Mouse (Mus musculus) embryonic facial prominence, embryonic 10.5 days (tissue): Measurements from ENCODE around the gene Pnpla2. TPM values are rescaled to one million over a fixed set of nuclear protein-coding genes. Genes with fewer than 3 reads are reported as not detected.
A peak's percentile ranks its signal among the peaks of the same experiment; 100 is the strongest.

ENCODE experiments used
- DNase-seq: peaks from one replicate; pipeline ENCODE4 v3.0.0-alpha.2; 2017; ENCODE audit warnings: low spot score
- H3K27ac ChIP-seq: fragments of 300-500 bp; sonication (generic); replicated peaks from 2 replicates; pipeline ENCODE4 v1.5.1; 2016; ENCODE audit warnings: mild to moderate bottlenecking
- H3K27me3 ChIP-seq: fragments of 300-500 bp; sonication (generic); replicated peaks from 2 replicates; pipeline ENCODE4 v1.6.1; 2016; ENCODE audit warnings: low read depth, mild to moderate bottlenecking; ENCODE audit not compliant: poor library complexity, severe bottlenecking
- H3K36me3 ChIP-seq: fragments of 300-500 bp; sonication (generic); replicated peaks from 2 replicates; pipeline ENCODE4 v1.6.1; 2016; ENCODE audit warnings: mild to moderate bottlenecking, moderate library complexity
- H3K4me1 ChIP-seq: fragments of 300-500 bp; sonication (generic); 2 replicates; pipeline ENCODE4 v1.6.1; 2016
- H3K4me3 ChIP-seq: fragments of 300-500 bp; sonication (generic); 2 replicates; pipeline ENCODE4 v1.5.1; 2016; ENCODE audit warnings: mild to moderate bottlenecking, moderate library complexity
- H3K9me3 ChIP-seq: fragments of 300-500 bp; sonication (generic); 2 replicates; pipeline ENCODE4 v1.6.1; 2016; ENCODE audit warnings: mild to moderate bottlenecking
- WGBS: fragments of 180-500 bp; shearing (Covaris S2); methylation state at CpG from one replicate; pipeline ENCODE4 v1.1.7; 2016; 5-methylcytosine and 5-hydroxymethylcytosine counted together
- polyA plus RNA-seq: library from polyadenylated mRNA; unstranded; fragments of >200 nt; fragmentation: Nextera tagmentation; extraction: Ambion mirVana; gene quantifications from 2 replicates; pipeline ENCODE4 v1.2.1, GENCODE M21; 2016

Gene Pnpla2
- polyA plus RNA-seq, 1 experiment from 2014 or later, result 13.2 TPM

- Histone ChIP-seq H3K36me3 (0 out of 2 replicates have a peak, but pooled peaks cover 3% of the 10 kb centered on the region), H3K27ac (no peak overlapping the region), H3K4me3 (no peak overlapping the region), H3K9me3 (no peaks in the 10 kb centered on the region), H3K27me3 (peaks cover 31% of the 10 kb centered on the region), H3K4me1 (peaks cover 31% of the 10 kb centered on the region)
- no peak for DNase-seq
- WGBS, result 61% methylated on average over 2 of the region's 2 CpGs
Measured at GRCm38 (mm10) chr7:141485186-141485585, 30.2 kb downstream of the Pnpla2 start.

- H3K27me3 ChIP-seq, result peaks cover 31% of the 10 kb centered on the region
- H3K9me3 ChIP-seq, result no peaks in the 10 kb centered on the region
- peaks cover 5% of the 10 kb centered on the region; the same call in 1 of the 2 replicates for H3K36me3 ChIP-seq
- H3K4me3 ChIP-seq, result no peak overlapping the region
- 90% methylated on average over 2 of the region's 2 CpGs for WGBS
- no peak for DNase-seq
- peaks cover 31% of the 10 kb centered on the region for H3K4me1 ChIP-seq
- H3K27ac ChIP-seq, result no peak overlapping the region
Measured at GRCm38 (mm10) chr7:141485606-141486005, 30.6 kb downstream of the Pnpla2 start.

- peaks cover 26% of the 10 kb centered on the region for H3K4me1 ChIP-seq
- H3K4me3 ChIP-seq, result no peak overlapping the region
- H3K27me3 ChIP-seq, result peaks cover 31% of the 10 kb centered on the region
- H3K36me3 ChIP-seq, result peaks cover 11% of the 10 kb centered on the region
- WGBS, result 86% methylated on average over 1 of the region's 1 CpGs
- H3K9me3 ChIP-seq, result no peaks in the 10 kb centered on the region
- H3K27ac ChIP-seq, result no peak overlapping the region
- no peak for DNase-seq
Measured at GRCm38 (mm10) chr7:141486239-141486638, 31.2 kb downstream of the Pnpla2 start.

- Histone ChIP-seq H3K36me3 (peaks cover 20% of the 10 kb centered on the region), H3K4me3 (no peak overlapping the region), H3K27me3 (peaks cover 24% of the 10 kb centered on the region), H3K27ac (no peak overlapping the region), H3K9me3 (no peaks in the 10 kb centered on the region), H3K4me1 (peaks cover 17% of the 10 kb centered on the region)
- no peak for DNase-seq
- WGBS, result 83% methylated on average over 7 of the region's 7 CpGs
Measured at GRCm38 (mm10) chr7:141487141-141487540, 32.1 kb downstream of the Pnpla2 start.

- H3K4me3 ChIP-seq, result no peak overlapping the region
- H3K27ac ChIP-seq, result no peak overlapping the region
- H3K4me1 ChIP-seq, result no peaks in the 10 kb centered on the region
- whole genome bisulfite sequencing, result 82% methylated on average over 2 of the region's 2 CpGs
- no peak for DNase-seq
- H3K9me3 ChIP-seq, result no peaks in the 10 kb centered on the region
- peaks cover 56% of the 10 kb centered on the region for H3K36me3 ChIP-seq
- no peaks in the 10 kb centered on the region for H3K27me3 ChIP-seq
Measured at GRCm38 (mm10) chr7:141491151-141491550, 36.2 kb downstream of the Pnpla2 start.

GRCm38 (mm10) chr7:141492738-141493137 lies 37.7 kb downstream of the Pnpla2 start:
- Histone ChIP-seq H3K9me3 (no peaks in the 10 kb centered on the region), H3K27ac (no peak overlapping the region), H3K4me3 (no peak overlapping the region), H3K36me3 (peaks cover 55% of the 10 kb centered on the region), H3K27me3 (no peaks in the 10 kb centered on the region), H3K4me1 (no peaks in the 10 kb centered on the region)
- no peak for DNase-seq
- 91% methylated on average over 5 of the region's 5 CpGs for WGBS

GRCm38 (mm10) chr7:141493729-141494128 lies 38.7 kb downstream of the Pnpla2 start:
- WGBS, result 82% methylated on average over 1 of the region's 1 CpGs
- no peak overlapping the region for H3K4me3 ChIP-seq
- no peaks in the 10 kb centered on the region for H3K27me3 ChIP-seq
- H3K9me3 ChIP-seq, result no peaks in the 10 kb centered on the region
- H3K36me3 ChIP-seq, result peaks cover 58% of the 10 kb centered on the region
- DNase-seq, result no peak
- no peak overlapping the region for H3K27ac ChIP-seq
- no peaks in the 10 kb centered on the region for H3K4me1 ChIP-seq

- peaks cover 73% of the 10 kb centered on the region for H3K36me3 ChIP-seq
- DNase-seq, result no peak
- H3K27me3 ChIP-seq, result no peaks in the 10 kb centered on the region
- no peaks in the 10 kb centered on the region for H3K9me3 ChIP-seq
- H3K27ac ChIP-seq, result no peak overlapping the region
- 80% methylated on average over 2 of the region's 2 CpGs for WGBS
- H3K4me1 ChIP-seq, result no peaks in the 10 kb centered on the region
- no peak overlapping the region for H3K4me3 ChIP-seq
Measured at GRCm38 (mm10) chr7:141495379-141495778, 40.4 kb downstream of the Pnpla2 start.

- no peak for DNase-seq
- Histone ChIP-seq H3K4me3 (no peak overlapping the region), H3K9me3 (no peaks in the 10 kb centered on the region), H3K36me3 (peaks cover 70% of the 10 kb centered on the region), H3K4me1 (no peaks in the 10 kb centered on the region), H3K27me3 (no peaks in the 10 kb centered on the region), H3K27ac (no peak overlapping the region)
- WGBS, result 89% methylated on average over 4 of the region's 4 CpGs
Measured at GRCm38 (mm10) chr7:141495940-141496339, 40.9 kb downstream of the Pnpla2 start.

- no peaks in the 10 kb centered on the region for H3K9me3 ChIP-seq
- H3K4me1 ChIP-seq, result no peaks in the 10 kb centered on the region
- H3K27ac ChIP-seq, result no peak overlapping the region
- H3K4me3 ChIP-seq, result no peak overlapping the region
- DNase-seq, result no peak
- WGBS, result 91% methylated on average over 3 of the region's 3 CpGs
- no peaks in the 10 kb centered on the region for H3K27me3 ChIP-seq
- peaks cover 56% of the 10 kb centered on the region for H3K36me3 ChIP-seq
Measured at GRCm38 (mm10) chr7:141497600-141497999, 42.6 kb downstream of the Pnpla2 start.

- Histone ChIP-seq H3K27me3 (no peaks in the 10 kb centered on the region), H3K36me3 (peaks cover 29% of the 10 kb centered on the region), H3K4me1 (no peaks in the 10 kb centered on the region), H3K4me3 (no peak overlapping the region), H3K27ac (no peak overlapping the region), H3K9me3 (no peaks in the 10 kb centered on the region)
- no peak for DNase-seq
- WGBS, result 87% methylated on average over 7 of the region's 7 CpGs
Measured at GRCm38 (mm10) chr7:141501820-141502555, 47.0 kb downstream of the Pnpla2 start.

- no peaks in the 10 kb centered on the region for H3K4me1 ChIP-seq
- 96% methylated on average over 5 of the region's 5 CpGs for WGBS
- no peak overlapping the region for H3K27ac ChIP-seq
- H3K27me3 ChIP-seq, result no peaks in the 10 kb centered on the region
- H3K36me3 ChIP-seq, result peaks cover 29% of the 10 kb centered on the region
- H3K4me3 ChIP-seq, result no peak overlapping the region
- DNase-seq, result no peak
- no peaks in the 10 kb centered on the region for H3K9me3 ChIP-seq
Measured at GRCm38 (mm10) chr7:141502556-141502905, 47.5 kb downstream of the Pnpla2 start.

- WGBS, result 82% methylated on average over 2 of the region's 2 CpGs
- Histone ChIP-seq H3K4me1 (peaks cover 8% of the 10 kb centered on the region; the same call in 1 of the 2 replicates), H3K9me3 (no peaks in the 10 kb centered on the region), H3K27me3 (no peaks in the 10 kb centered on the region), H3K36me3 (peaks cover 23% of the 10 kb centered on the region; the same call in 1 of the 2 replicates), H3K4me3 (no peak overlapping the region), H3K27ac (peak overlapping the region; percentile 72)
- no peak for DNase-seq
Measured at GRCm38 (mm10) chr7:141506278-141506677, 51.3 kb downstream of the Pnpla2 start.
